Mouse (Mus musculus) myocyte (in vitro differentiated cells): ENCODE measurements around the gene Wnt9a. TPM values are rescaled to one million over a fixed set of nuclear protein-coding genes. Genes with fewer than 3 reads are reported as not detected.

ENCODE experiments used
- H3K27me3 ChIP-seq: one replicate; pipeline ENCODE4 v1.6.1; 2011; ENCODE audit not compliant: control insufficient read depth, insufficient read depth, insufficient read length
- H3K36me3 ChIP-seq: one replicate; pipeline ENCODE4 v1.6.1; 2011; ENCODE audit not compliant: control insufficient read depth, insufficient read depth
- H3K4me2 ChIP-seq: one replicate; pipeline ENCODE4 v1.6.1; 2011; ENCODE audit warnings: low read depth, control low read depth
- H3K4me3 ChIP-seq: one replicate; pipeline ENCODE4 v1.5.1; 2011; ENCODE audit warnings: mild to moderate bottlenecking, control low read depth, moderate library complexity
- H3K79me2 ChIP-seq: one replicate; pipeline ENCODE4 v1.6.1; 2011; ENCODE audit not compliant: control insufficient read depth, insufficient read depth
- H3ac ChIP-seq: one replicate; pipeline ENCODE4 v1.6.1; 2011; ENCODE audit not compliant: control insufficient read depth, insufficient read length
- CEBPB ChIP-seq: IDR thresholded peaks from 2 replicates; pipeline ENCODE4 v1.6.1; 2011; ENCODE audit warnings: mild to moderate bottlenecking, moderate library complexity; ENCODE audit not compliant: poor library complexity, insufficient read depth, severe bottlenecking
- E2F4 ChIP-seq: IDR thresholded peaks from one replicate; pipeline ENCODE4 v1.6.1; 2011; ENCODE audit warnings: mild to moderate bottlenecking, control low read depth, moderate library complexity; ENCODE audit not compliant: insufficient read depth
- MAX ChIP-seq: IDR thresholded peaks from one replicate; pipeline ENCODE4 v1.6.1; 2011; ENCODE audit warnings: low read depth, mild to moderate bottlenecking, control low read depth
- MYOD1 ChIP-seq, 3 experiments: IDR thresholded peaks; one replicate each; pipeline ENCODE4 v1.6.1; 2011; ENCODE audit warnings: control low read depth in 2 of 3, low read depth in 2 of 3, mild to moderate bottlenecking in 2 of 3, moderate library complexity in 1 of 3; ENCODE audit not compliant: insufficient read length in 2 of 3, control insufficient read depth in 1 of 3
- MYOG ChIP-seq, 3 experiments: IDR thresholded peaks; one replicate each; pipeline ENCODE4 v1.6.1; 2011; ENCODE audit warnings: control low read depth in 2 of 3, low read depth in 2 of 3, mild to moderate bottlenecking in 2 of 3; ENCODE audit not compliant: insufficient read length in 2 of 3, control insufficient read depth in 1 of 3, insufficient read depth in 1 of 3
- POLR2A ChIP-seq: IDR thresholded peaks from one replicate; pipeline ENCODE4 v1.6.1; 2011; ENCODE audit warnings: low read depth, mild to moderate bottlenecking, control low read depth, moderate library complexity; ENCODE audit not compliant: insufficient read length
- POLR2AphosphoS2 ChIP-seq: IDR thresholded peaks from one replicate; pipeline ENCODE4 v1.6.1; 2011; ENCODE audit warnings: low read depth, control low read depth; ENCODE audit not compliant: insufficient read length
- REST ChIP-seq: IDR thresholded peaks from one replicate; pipeline ENCODE4 v1.6.1; 2011; ENCODE audit warnings: mild to moderate bottlenecking, control low read depth, moderate library complexity; ENCODE audit not compliant: insufficient read depth, insufficient read length
- SRF ChIP-seq: IDR thresholded peaks from one replicate; pipeline ENCODE4 v1.6.1; 2011; ENCODE audit warnings: low read depth; ENCODE audit not compliant: control insufficient read depth, insufficient read length
- TCF12 ChIP-seq: IDR thresholded peaks from one replicate; pipeline ENCODE4 v1.6.1; 2011; ENCODE audit warnings: mild to moderate bottlenecking, control low read depth; ENCODE audit not compliant: poor library complexity, insufficient read depth, severe bottlenecking
- TCF3 ChIP-seq: IDR thresholded peaks from one replicate; pipeline ENCODE4 v1.6.1; 2011; ENCODE audit warnings: low read depth, control low read depth; ENCODE audit not compliant: insufficient read length
- USF1 ChIP-seq: IDR thresholded peaks from one replicate; pipeline ENCODE4 v1.6.1; 2011; ENCODE audit warnings: low read depth, mild to moderate bottlenecking, control low read depth, moderate library complexity
- polyA plus RNA-seq: library from polyadenylated mRNA; unstranded; fragments of >200 nt; fragmentation: generic; extraction: Trizol; gene quantifications from one replicate; pipeline ENCODE4 v1.2.1, GENCODE M21; 2012; ENCODE audit warnings: missing spikeins

The Wnt9a gene
- polyA plus RNA-seq, 1 experiment = 11.6 TPM

DNA sequence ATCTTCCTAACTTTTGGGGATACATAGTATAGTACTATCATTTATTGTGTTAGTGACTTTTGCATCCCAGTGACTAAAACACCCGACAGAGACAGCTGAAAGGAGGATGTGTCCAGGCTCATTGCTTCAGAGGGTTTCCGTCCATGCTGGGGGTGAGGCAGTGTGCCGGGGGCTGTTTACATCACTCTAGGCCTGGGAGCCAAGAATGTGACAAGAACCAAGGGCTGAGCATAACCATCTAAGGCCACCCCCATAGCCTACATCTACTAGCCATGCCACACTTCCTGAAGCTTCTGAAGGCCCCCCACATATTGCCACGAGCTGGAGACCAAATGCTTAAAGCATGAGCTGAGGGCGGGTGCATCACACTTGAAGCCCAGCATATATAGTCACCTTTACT is 18.0 kb downstream of the Wnt9a start:
- H3K36me3 ChIP-seq = no peaks in the 10 kb centered on the region
- no peak overlapping the region for H3K4me2 ChIP-seq
- no peaks in the 10 kb centered on the region for H3K79me2 ChIP-seq
- no peak overlapping the region for H3ac ChIP-seq
- TF ChIP-seq MYOD1 (IDR thresholded peaks at IDR 0.05; ENCODE audit: control insufficient read depth in 1 of 3, insufficient read length in 2 of 3, low read depth in 2 of 3) (no peak), TCF12 (no peak), MAX (no peak), REST (no peak), CEBPB (no peak), E2F4 (no peak), POLR2AphosphoS2 (no peak), TCF3 (no peak), MYOG (IDR thresholded peaks at IDR 0.05; ENCODE audit: control insufficient read depth in 1 of 3, insufficient read depth in 1 of 3, insufficient read length in 2 of 3, low read depth in 2 of 3) (no peak), USF1 (no peak), SRF (no peak), POLR2A (no peak)
- H3K4me3 ChIP-seq = no peak overlapping the region
- no peaks in the 10 kb centered on the region for H3K27me3 ChIP-seq

DNA sequence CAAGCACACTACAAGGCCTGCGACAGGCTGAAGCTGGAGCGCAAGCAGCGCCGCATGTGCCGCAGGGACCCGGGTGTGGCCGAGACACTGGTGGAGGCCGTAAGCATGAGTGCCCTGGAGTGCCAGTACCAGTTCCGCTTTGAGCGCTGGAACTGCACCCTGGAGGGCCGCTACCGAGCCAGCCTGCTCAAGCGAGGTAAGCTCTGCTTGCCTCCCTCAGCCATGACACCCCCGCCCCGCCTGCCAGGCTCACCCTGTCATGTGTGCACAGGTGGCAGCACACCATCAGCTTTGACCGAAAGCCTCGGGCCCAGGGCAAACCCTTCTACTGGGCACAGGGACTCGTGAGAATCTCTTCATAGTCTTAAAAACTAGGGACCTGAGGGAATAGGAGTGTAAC is 20.9 kb downstream of the Wnt9a start:
- Histone ChIP-seq H3K4me3 (no peak overlapping the region), H3K4me2 (no peak overlapping the region), H3K27me3 (no peaks in the 10 kb centered on the region), H3K79me2 (no peaks in the 10 kb centered on the region), H3K36me3 (no peaks in the 10 kb centered on the region), H3ac (no peak overlapping the region)
- peak in 1 of 3 experiments; percentile 28 for TF ChIP-seq MYOG (IDR thresholded peaks at IDR 0.05; ENCODE audit: control insufficient read depth in 1 of 3, insufficient read depth in 1 of 3, insufficient read length in 2 of 3, low read depth in 2 of 3)
- TF ChIP-seq REST = no peak

DNA sequence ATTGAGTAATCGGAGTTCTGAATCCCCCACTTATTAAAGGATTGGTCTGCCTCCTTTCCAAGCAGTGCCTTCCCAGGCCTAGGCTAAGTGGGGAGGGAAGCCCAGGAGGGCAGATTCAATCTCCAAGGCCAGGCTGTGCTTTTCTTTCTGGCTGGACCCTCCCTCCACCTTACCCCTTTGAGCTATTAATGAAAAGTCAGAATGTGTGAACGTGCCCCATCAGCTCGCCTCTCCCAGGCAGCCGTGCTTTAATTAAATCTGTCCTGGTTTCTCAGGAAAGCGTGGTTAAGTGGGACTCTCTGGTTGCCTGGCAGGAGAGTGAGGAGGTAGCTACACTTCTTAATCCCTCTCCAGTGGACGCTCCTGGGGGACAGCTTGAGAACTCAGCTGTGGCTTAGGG is 22.9 kb downstream of the Wnt9a start:
- Histone ChIP-seq H3K4me2 (no peak overlapping the region), H3ac (no peak overlapping the region), H3K79me2 (no peaks in the 10 kb centered on the region), H3K4me3 (no peak overlapping the region), H3K27me3 (no peaks in the 10 kb centered on the region), H3K36me3 (no peaks in the 10 kb centered on the region)
- no peak for TF ChIP-seq POLR2A
- no peak for TF ChIP-seq MYOG (IDR thresholded peaks at IDR 0.05; ENCODE audit: control insufficient read depth in 1 of 3, insufficient read depth in 1 of 3, insufficient read length in 2 of 3, low read depth in 2 of 3)
- no peak for TF ChIP-seq TCF12
- TF ChIP-seq MAX = no peak
- no peak for TF ChIP-seq REST
- TF ChIP-seq SRF = no peak
- no peak for TF ChIP-seq USF1
- TF ChIP-seq TCF3 = no peak
- no peak for TF ChIP-seq E2F4
- TF ChIP-seq CEBPB = no peak
- no peak for TF ChIP-seq MYOD1 (IDR thresholded peaks at IDR 0.05; ENCODE audit: control insufficient read depth in 1 of 3, insufficient read length in 2 of 3, low read depth in 2 of 3)
- no peak for TF ChIP-seq POLR2AphosphoS2

DNA sequence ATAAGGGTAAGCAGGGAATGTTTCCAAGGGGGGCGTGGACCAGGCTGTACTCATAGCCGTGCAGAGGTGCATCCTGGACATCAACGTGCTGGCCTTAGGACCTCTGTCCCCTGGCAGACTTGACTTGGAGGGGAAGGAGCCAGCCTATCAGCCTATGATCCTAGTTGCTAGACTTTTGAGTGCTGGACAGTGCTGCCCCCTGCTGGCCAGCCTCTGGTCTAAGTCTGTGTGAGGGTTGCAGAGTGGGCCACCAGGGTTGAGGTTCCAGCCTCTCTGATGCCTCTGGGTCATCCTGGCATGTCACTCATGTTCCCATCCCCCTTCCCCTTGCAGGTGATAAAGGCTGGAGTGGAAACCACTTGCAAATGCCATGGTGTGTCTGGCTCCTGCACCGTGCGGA is 23.8 kb downstream of the Wnt9a start:
- H3K79me2 ChIP-seq = no peaks in the 10 kb centered on the region
- no peak overlapping the region for H3ac ChIP-seq
- no peaks in the 10 kb centered on the region for H3K27me3 ChIP-seq
- H3K4me2 ChIP-seq = no peak overlapping the region
- H3K4me3 ChIP-seq = no peak overlapping the region
- no peaks in the 10 kb centered on the region for H3K36me3 ChIP-seq
- TF ChIP-seq MYOD1 (IDR thresholded peaks at IDR 0.05; ENCODE audit: control insufficient read depth in 1 of 3, insufficient read length in 2 of 3, low read depth in 2 of 3) (no peak), USF1 (no peak), TCF3 (no peak)

DNA sequence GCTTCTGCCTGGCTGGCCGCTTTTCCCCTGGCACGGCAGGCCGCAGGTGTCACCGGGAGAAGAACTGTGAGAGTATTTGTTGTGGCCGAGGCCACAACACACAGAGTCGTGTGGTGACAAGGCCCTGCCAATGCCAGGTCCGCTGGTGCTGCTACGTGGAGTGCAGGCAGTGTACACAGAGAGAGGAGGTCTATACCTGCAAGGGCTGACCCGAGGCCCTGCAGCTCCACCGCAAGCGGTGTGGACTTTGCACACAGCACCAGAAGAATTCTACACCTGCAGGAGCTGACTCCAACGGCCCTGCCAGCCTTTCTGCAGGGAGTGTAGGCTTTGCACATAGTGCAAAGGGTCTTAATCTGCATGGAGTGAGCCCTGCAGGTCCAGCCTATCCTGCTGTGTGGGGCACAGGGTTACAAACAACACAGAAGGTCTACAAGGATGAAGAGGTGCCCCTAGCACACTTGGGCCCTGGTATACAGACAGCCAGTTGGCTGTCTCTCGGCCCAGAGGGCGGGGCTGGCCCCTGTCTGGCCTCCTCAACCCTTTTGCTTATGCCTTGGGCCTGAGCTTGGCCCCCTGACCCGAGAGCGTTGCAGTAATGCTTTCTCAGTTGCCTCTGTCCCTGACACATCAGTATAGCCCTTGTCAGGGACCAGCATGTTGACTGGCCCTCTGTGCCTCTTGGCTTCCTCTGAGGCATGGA is 24.6 kb downstream of the Wnt9a start:
- Histone ChIP-seq H3ac (no peak overlapping the region), H3K36me3 (no peaks in the 10 kb centered on the region), H3K4me3 (no peak overlapping the region), H3K79me2 (no peaks in the 10 kb centered on the region), H3K27me3 (no peaks in the 10 kb centered on the region), H3K4me2 (no peak overlapping the region)
- TF ChIP-seq POLR2AphosphoS2 = no peak
- no peak for TF ChIP-seq TCF3
- TF ChIP-seq MYOG (IDR thresholded peaks at IDR 0.05; ENCODE audit: control insufficient read depth in 1 of 3, insufficient read depth in 1 of 3, insufficient read length in 2 of 3, low read depth in 2 of 3) = no peak
- TF ChIP-seq POLR2A = no peak
- no peak for TF ChIP-seq MYOD1 (IDR thresholded peaks at IDR 0.05; ENCODE audit: control insufficient read depth in 1 of 3, insufficient read length in 2 of 3, low read depth in 2 of 3)
- no peak for TF ChIP-seq TCF12
- no peak for TF ChIP-seq SRF
- no peak for TF ChIP-seq E2F4
- no peak for TF ChIP-seq MAX
- no peak for TF ChIP-seq REST
